Mouse (Mus musculus) lung, postnatal 36 days (tissue): ENCODE data around the gene Il17c.

Source experiments
- DNase-seq: peaks from one replicate; pipeline ENCODE4 v3.0.0; 2022; ENCODE audit warnings: mixed read lengths

Gene Il17c

DNA sequence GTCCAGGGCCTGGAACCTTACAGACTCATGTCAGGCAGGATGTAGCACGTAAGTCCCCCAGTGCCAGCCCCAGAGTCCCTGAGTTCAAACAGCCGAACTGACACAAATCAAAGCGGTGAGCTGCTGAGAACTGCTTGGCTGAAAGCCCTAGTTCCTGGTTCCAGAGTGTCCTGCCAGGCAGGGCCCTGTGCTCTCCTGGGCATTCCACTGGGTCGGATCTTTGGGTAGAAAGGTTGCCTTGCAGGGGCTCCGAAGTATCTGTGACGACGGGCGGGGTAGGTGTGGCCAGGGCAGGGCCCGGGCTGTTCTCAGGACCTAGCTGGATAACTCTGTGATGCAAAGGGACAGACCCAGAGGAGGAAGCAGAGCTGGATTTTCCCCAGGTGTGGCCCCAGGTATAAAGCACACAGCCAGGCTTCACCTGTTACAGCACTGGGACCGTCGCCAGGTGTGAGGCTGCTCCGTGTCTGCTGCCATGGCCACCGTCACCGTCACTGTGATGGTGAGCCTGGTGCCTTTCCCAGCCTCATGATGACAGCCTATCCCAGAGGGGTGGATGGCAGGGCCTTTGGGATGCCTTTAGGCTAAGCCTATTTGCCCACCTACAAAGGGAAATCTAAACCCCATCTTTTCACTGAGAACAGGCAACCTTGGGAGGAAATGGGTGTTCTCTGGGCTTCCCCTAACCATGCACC is at the start of gene Il17c:
TSS of gene Il17c (plus strand) at position 645 of the 695 bp plus-strand sequence.
- no peak for DNase-seq

DNA sequence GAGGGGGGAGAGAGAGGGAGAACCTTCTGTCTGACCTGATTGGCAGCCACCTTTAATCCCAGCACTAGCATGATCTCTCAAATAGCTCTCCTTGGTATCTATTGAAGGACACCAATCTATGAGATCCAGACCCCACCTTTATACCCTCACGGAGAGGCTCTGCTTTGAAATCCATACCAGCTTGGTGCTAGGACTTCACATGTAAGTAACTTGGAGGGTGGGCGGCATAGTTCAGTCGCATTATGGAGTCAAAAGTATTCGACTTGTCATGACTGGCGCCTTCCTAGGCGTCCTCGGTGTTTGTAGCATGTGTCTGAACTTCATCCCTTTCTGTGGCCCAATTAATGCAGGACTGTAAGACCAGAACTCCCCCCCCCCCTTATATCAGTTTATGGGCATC is 46.5 kb upstream of the Il17c start:
- no peak for DNase-seq

GRCm38 (mm10) chr8:122375751-122376364 is 46.0 kb upstream of the Il17c start:
- DNase-seq: no peak

DNA sequence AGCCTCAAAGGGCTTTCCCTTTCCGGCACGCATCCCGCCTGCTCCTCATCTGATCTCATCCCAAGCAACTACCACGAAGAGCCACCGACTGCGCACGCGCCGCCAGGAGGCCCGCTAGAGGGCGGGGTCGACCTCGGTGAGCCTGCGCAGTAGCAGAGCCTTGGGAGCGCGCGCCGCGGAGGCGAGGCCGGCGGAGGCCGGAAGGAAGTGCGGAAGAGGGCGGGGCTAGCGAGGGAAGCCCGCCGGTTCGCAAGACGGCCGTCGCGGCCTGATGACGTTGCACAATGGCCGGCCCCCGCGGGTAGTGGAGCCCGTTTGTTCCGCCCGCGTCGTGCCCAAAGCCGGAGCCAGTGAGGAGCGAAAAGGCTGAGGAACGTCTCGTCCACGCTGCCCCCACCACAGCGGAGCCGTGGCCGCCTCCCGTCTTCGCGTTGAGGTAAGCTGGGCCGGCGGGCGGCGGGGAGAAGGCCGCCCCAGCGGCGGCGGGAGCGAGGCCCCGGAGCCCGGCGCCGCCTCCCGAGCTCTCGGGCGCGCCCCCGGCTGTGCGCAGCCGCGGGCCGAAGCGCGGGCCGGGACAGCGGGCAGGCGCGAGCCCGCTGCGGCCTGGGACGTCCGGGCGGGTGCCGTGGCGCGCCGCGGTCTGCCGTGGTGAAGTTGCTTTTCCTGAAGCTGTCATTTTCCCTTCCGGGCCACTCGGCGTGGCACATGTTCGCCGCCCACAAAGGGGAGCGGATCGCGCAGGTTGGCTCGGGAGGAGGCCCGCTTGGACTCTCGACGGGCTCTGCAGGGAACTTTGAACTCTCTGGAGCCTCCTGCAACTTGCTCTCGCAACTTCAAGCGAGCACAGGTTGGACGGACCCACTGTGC is 45.2 kb upstream of the Il17c start, which contains the start of gene Zc3h18:
TSS of gene Zc3h18 (plus strand) at position 245 of the 867 bp plus-strand sequence.
- DNase-seq: peak; percentile 99

DNA sequence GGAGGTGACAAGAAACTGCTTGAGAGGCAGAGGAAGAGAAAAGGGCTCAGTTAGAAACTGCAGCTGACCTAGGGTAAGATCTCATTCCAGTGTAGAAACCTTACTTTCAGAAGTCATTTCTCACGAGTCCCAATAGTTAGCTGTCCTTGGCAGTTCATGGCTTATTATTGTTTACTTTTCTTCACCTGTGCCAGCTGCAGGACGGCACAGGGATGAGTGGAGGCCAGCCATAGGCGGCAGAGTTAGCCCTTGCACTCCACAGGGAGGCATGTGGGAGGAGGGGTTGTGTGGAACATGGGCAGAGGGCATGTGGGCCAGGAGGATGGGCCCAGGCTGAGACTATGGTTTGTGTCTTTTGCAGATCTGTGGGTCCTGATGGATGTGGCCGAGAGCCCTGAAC is 38.8 kb upstream of the Il17c start:
- DNase-seq: no peak

DNA sequence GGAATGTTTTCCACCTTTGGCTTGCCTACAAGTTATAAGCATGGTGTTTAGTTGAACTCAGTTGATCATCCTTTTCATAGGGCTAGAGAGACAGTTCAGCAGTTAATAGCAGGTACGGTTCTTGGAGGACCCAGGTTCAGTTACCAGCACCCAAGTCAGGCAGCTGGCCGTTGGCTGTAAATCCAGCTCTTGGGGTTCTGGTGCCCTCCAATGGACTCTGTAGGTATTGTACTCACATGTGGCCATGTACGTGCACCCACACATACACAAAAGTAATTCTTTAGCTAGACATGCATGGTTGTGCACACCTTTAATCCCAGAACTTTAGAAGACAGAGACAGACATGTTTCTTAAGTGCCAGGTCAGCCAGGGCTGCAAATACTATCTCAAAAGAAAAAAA is 32.5 kb upstream of the Il17c start:
- DNase-seq: no peak

- DNase-seq: no peak
Measured at GRCm38 (mm10) chr8:122390758-122391157, 31.1 kb upstream of the Il17c start.

GRCm38 (mm10) chr8:122393717-122394116 is 28.1 kb upstream of the Il17c start:
- DNase-seq: no peak

DNA sequence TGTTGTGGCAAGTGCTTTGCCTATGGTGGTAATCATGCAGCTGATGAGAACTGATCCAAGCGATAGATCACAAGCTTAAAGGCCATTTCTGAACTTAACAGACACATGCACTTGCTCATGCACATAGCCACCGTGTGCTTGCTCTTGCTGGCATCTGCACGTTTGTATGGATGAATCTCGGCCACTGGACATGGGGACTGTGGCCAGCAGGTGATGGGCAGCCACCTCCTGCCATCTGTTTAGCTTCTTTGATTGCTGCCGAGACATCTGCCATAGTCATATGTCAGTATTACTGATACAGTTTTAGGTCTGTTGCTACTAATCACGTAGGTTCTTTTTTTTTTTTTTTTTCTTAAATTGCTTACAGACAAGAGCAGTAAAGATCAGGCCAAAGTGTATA is 26.5 kb upstream of the Il17c start:
- no peak for DNase-seq

DNA sequence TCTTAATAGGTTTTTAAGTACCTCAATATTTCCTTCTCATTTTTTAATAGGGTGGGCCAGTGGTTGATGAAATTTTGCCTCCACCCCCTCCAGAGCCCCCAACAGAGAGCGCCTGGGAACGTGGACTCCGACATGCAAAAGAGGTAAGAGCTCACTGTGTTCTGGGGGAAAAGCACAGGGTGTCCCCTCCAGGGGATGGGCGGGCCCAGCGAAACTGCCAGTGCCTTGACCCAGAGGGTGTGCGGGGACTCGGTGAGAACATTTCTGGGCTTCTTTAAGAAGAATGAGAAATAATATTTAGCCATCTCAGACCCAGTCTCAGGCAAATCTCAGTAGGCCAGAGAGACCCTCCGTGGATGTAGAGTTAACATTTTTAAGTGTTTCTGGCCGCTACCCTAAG is 23.6 kb upstream of the Il17c start:
- DNase-seq: no peak

DNA sequence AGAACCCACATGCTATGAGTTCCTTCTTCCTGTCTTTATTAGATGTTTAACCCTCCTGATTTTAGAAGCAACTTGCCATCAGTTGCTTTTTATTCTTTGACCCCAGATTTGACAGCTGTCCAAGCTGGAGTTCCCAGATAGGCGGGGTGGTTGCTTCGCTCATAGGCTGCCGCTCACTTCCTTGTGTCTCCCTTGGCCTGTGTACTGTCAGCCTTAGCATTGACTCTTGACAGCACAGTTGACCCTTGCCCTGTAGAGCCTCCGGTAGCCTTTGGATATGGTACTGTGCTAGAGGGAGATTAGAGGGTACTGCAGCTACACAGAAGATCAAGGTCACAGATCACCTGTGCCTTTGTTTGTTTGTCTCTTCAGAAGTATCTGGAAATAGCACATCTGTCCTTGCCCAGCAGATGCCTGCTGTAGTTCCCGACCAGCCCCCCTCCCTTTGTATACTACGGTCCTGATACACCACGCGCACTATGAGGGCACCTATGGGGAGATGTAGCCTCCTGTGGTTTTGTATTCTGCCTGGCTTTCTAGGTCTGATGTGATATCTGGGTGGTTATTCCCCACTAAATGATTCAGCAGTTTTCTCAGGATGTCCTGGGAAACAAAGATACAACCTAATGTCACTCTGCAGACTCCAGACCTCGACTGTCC is 16.5 kb upstream of the Il17c start:
- DNase-seq: no peak

- no peak for DNase-seq
Measured at GRCm38 (mm10) chr8:122407678-122408077, 14.1 kb upstream of the Il17c start.

DNA sequence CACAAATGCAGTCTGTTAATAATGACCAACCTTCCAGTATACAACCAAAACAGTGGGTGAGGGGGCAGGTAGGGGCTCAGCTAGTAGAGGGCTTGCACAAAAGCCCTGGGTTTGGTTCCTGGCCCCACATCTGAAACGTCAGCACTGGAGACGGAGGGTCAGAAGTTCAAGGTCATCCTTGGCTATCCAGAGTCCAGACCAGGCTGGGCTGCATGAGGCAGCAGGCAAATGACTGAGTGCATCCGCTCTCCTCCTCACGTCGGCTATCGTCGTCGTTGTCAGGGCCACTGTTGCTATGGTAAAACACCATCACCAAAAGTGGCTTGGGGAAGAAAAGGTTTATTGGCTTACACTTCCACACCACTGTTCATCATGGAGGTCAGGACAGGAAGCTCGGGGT is 7.5 kb upstream of the Il17c start:
- no peak for DNase-seq

DNA sequence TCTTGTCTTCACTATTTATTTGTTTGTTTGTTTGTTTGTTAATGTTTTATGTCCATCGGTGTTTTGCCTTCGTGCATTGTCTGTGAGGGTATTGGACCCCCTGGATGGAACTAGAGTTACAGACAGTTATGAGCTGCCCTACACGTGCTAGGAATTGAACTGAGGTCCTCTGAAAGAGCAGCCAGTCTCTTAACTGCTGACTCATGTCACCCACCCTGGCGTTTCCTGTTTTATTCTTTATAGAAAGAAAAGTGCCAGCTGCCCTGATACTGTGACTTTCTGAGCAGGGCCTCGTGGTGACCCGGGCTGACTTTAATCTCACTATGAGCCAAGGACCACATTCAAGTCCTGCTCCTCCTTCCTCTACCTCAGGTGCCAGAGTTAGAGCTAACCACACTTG is 6.3 kb upstream of the Il17c start:
- DNase-seq: no peak

GRCm38 (mm10) chr8:122419881-122420555 is 1.8 kb upstream of the Il17c start:
- no peak for DNase-seq

GRCm38 (mm10) chr8:122423217-122423616 is 1.4 kb downstream of the Il17c start:
- DNase-seq: no peak

DNA sequence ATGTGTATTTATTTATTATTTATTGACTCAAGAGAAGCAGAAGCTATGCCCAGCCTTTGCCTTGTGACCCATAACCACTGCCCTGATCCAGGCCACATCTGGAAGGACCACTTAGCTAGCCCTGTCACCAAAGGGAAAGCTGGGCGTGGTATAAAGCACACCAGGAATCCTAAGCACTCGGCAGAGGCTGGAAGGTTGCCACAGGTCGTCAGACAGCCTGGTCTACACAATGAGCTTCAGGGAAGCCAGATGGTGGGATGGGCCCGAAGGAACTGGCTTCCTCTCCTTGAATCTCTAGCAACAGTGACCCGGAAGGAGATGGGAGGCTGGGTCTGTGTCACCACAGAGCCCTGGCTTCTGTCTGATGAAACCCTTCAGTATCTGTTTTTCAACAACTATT is 1.8 kb downstream of the Il17c start:
- peak; percentile 71 for DNase-seq

DNA sequence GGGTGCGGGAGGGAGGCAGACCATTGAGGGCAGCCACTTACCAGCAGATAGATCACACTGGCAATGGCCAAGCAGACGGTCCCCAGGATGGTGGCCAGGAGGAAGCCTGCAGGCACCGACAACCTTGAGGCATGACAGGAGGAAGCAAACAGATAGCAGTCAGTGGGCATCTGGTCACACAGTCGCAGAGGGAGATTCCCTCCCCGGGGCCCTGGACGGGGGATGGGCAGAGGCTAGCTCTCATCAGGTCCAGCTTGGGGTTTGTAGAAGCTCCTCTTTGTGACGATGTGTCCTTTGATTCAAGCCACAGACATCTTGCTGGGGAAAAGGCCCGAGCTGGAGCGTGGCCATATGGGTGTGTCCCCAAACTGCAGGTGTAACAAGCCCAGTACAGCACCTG is 4.3 kb downstream of the Il17c start:
- no peak for DNase-seq

DNA sequence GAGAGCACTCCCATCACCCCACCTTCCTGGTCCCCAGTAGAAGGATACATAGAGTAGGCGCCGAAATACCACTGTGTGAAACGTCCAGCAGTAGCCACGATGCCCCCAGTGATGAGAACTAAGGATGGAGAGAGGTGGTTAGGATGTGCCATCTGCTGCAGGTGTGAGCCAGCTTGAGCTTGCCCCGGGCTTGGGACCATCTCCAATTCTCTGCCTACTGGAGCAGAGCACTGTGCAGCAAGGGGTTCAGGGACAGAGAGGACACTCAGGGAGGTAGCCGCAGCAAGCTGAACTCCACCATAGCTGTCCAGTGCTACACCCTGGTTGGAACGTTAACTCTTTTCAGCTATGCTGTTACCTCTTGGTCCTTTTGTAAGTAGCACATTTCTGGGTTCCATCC is 5.8 kb downstream of the Il17c start:
- no peak for DNase-seq

DNA sequence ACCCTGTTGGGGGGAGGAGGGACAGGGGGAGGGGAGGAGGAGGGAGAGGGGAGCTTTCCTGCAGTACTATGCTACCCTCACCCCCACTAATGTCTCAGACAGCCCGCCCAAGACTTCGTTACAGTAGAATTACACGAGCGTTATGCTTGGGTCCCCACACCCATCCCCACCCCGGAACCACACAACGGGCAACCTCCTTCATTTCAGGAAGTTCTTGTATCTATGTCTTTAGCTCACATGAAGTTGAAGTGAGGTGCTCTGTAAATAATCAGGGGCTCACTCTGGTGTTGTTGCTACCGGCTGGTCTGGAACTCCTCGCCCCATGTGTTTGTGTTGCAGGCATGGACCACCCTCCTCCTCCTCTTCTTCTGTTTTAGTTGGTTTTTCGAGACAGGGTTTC is 6.3 kb downstream of the Il17c start:
- no peak for DNase-seq

GRCm38 (mm10) chr8:122430058-122430636 is 8.3 kb downstream of the Il17c start:
- DNase-seq: peak; percentile 71

- no peak for DNase-seq
Measured at GRCm38 (mm10) chr8:122430646-122431045, 8.8 kb downstream of the Il17c start.
